Mouse (Mus musculus) spleen, adult 2 months (tissue): ENCODE results near the gene Aff3.

Experiments used
- CTCF ChIP-seq: fragments of 200-500 bp; IDR thresholded peaks from 2 replicates; pipeline ENCODE4 v1.5.1; 2011; ENCODE audit warnings: mild to moderate bottlenecking, inconsistent platforms; ENCODE audit not compliant: insufficient read depth, insufficient read length, insufficient replicate concordance; ENCODE audit errors: extremely low read depth
- POLR2A ChIP-seq: fragments of 200-500 bp; IDR thresholded peaks from 2 replicates; pipeline ENCODE4 v1.6.1; 2011; ENCODE audit warnings: low read depth, low read length, inconsistent platforms

GRCm38 (mm10) chr1:38185517-38186226 is 479.1 kb downstream of the Aff3 start:
- TF ChIP-seq POLR2A (no peak), CTCF (peak; percentile 90; the same call in 1 of the 2 replicates)
